Mouse (Mus musculus): Measurements from ENCODE around the gene Blcap.

DNA sequence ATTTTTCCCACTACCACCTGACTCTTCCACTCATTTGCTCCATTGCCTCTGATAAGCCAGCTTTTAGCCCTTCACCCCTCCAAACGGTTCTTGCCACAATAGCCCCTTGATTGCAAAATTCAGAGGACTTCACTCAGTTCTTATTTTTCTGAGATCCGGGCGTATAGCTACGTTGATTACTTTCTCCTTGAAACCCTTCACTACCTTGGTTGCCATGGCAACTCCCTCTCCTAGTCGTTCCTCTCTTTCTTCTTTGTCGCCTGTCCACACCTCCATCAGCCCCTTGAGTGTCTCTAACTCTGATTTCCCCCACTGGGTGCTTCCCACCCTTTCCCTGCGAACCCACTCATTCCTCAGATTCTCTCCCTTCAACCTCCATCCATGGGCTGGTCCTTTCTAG lies 34.0 kb downstream of the Blcap start:
- TF ChIP-seq POLR2A (IDR thresholded peaks at IDR 0.05; ENCODE audit: insufficient read length, low read depth): no peak
- TF ChIP-seq MAX (IDR thresholded peaks at IDR 0.05; ENCODE audit: low read depth): no peak
- TF ChIP-seq USF1 (IDR thresholded peaks at IDR 0.05; ENCODE audit: low read depth): no peak
